Mouse (Mus musculus) right cerebral cortex, postnatal 4 days (tissue): ENCODE measurements around the gene Pde6g.
"Not testable (repeated sequence)": the region's sequence is repeated elsewhere in the genome, so short reads cannot be mapped to it uniquely, and the experiment has no call there.

ENCODE experiments used
- DNase-seq: peaks from one replicate; pipeline ENCODE4 v3.0.0-alpha.2; 2022

Gene Pde6g

GRCm38 (mm10) chr11:120418592-120418991 is 34.7 kb downstream of the Pde6g start:
- DNase-seq = no peak

- no peak for DNase-seq
These were observed 35.4 kb downstream of the Pde6g start for GRCm38 (mm10) chr11:120417852-120418251.

- not testable (repeated sequence) for DNase-seq
These were observed 39.7 kb downstream of the Pde6g start for GRCm38 (mm10) chr11:120413621-120414020.

- no peak for DNase-seq
These were observed 46.9 kb downstream of the Pde6g start for GRCm38 (mm10) chr11:120406445-120406844.

- DNase-seq = no peak
These were observed 47.4 kb downstream of the Pde6g start for GRCm38 (mm10) chr11:120405867-120406266.

GRCm38 (mm10) chr11:120404814-120405213 is 48.5 kb downstream of the Pde6g start:
- DNase-seq = no peak

- DNase-seq = no peak
These were observed 54.0 kb downstream of the Pde6g start for GRCm38 (mm10) chr11:120399319-120399718.
